Mouse (Mus musculus): ENCODE measurements around the gene Setdb1. TPM values are rescaled to one million over a fixed set of nuclear protein-coding genes. Genes with fewer than 3 reads are reported as not detected.
A peak's percentile ranks its signal among the peaks of the same experiment; 100 is the strongest.

Gene Setdb1
- polyA plus RNA-seq, 1 experiment from 2014 or later, result 53.6 TPM

GRCm38 (mm10) chr3:95282865-95283588 is 74.0 kb downstream of the Setdb1 start:
- peak overlapping the region; percentile 68 for H3K4me3 ChIP-seq (replicated peaks; ENCODE audit: low read depth, low read length)
- H3K9me3 ChIP-seq (ENCODE audit: control insufficient read depth, low read length), result no peaks in the 10 kb centered on the region
- peak; percentile 87 for DNase-seq
- H3K9ac ChIP-seq (replicated peaks; ENCODE audit: low read length), result peak overlapping the region; percentile 76
- peaks cover 28% of the 10 kb centered on the region for H3K4me1 ChIP-seq (ENCODE audit: control insufficient read depth, insufficient read depth, low read length)
- peak overlapping the region; percentile 90 for H3K4me2 ChIP-seq (ENCODE audit: low read length)
- peaks cover 7% of the 10 kb centered on the region for H3K36me3 ChIP-seq (ENCODE audit: control insufficient read depth, insufficient read depth, low read length)
- no peaks in the 10 kb centered on the region for H3K27me3 ChIP-seq (ENCODE audit: control insufficient read depth, insufficient read depth, low read length)
- peak; percentile 72 for ATAC-seq (ENCODE audit: low FRiP score, low TSS enrichment)
- under 1% methylated on average over 50 of the region's 51 CpGs for WGBS
- H3K27ac ChIP-seq (replicated peaks; ENCODE audit: low read depth, low read length), result peak overlapping the region; percentile 94

- peak overlapping the region; percentile 76 for H3K9ac ChIP-seq (replicated peaks; ENCODE audit: low read length)
- H3K4me3 ChIP-seq (replicated peaks; ENCODE audit: low read depth, low read length), result peak overlapping the region; percentile 68
- H3K36me3 ChIP-seq (ENCODE audit: control insufficient read depth, insufficient read depth, low read length), result peaks cover 1% of the 10 kb centered on the region; the same call in 1 of the 2 replicates
- peak; percentile 52 for DNase-seq
- H3K4me2 ChIP-seq (ENCODE audit: low read length), result peak overlapping the region; percentile 90
- under 1% methylated on average over 11 of the region's 11 CpGs for WGBS
- no peak for ATAC-seq (ENCODE audit: low FRiP score, low TSS enrichment)
- peaks cover 28% of the 10 kb centered on the region for H3K4me1 ChIP-seq (ENCODE audit: control insufficient read depth, insufficient read depth, low read length)
- peak overlapping the region; percentile 94 for H3K27ac ChIP-seq (replicated peaks; ENCODE audit: low read depth, low read length)
- H3K27me3 ChIP-seq (ENCODE audit: control insufficient read depth, insufficient read depth, low read length), result no peaks in the 10 kb centered on the region
- H3K9me3 ChIP-seq (ENCODE audit: control insufficient read depth, low read length), result no peaks in the 10 kb centered on the region
Measured at GRCm38 (mm10) chr3:95282381-95282864, 74.6 kb downstream of the Setdb1 start.

- peak within 1 kb of the TSS; percentile 90 for H3K4me2 ChIP-seq (ENCODE audit: low read length)
- DNase-seq, result peak; percentile 99
- H3K4me1 ChIP-seq (ENCODE audit: control insufficient read depth, insufficient read depth, low read length), result peaks cover 28% of the 10 kb centered on the region
- H3K9me3 ChIP-seq (ENCODE audit: control insufficient read depth, low read length), result no peaks in the 10 kb centered on the region
- H3K27me3 ChIP-seq (ENCODE audit: control insufficient read depth, insufficient read depth, low read length), result no peaks in the 10 kb centered on the region
- H3K9ac ChIP-seq (replicated peaks; ENCODE audit: low read length), result peak within 1 kb of the TSS; percentile 76
- H3K27ac ChIP-seq (replicated peaks; ENCODE audit: low read depth, low read length), result peak within 1 kb of the TSS; percentile 94
- H3K36me3 ChIP-seq (ENCODE audit: control insufficient read depth, insufficient read depth, low read length), result no peaks in the 10 kb centered on the region
- peak within 1 kb of the TSS; percentile 68 for H3K4me3 ChIP-seq (replicated peaks; ENCODE audit: low read depth, low read length)
- peak; percentile 92 for ATAC-seq (ENCODE audit: low FRiP score, low TSS enrichment)
- 1% methylated on average over 53 of the region's 53 CpGs for WGBS
Measured at GRCm38 (mm10) chr3:95281216-95282126, 75.5 kb downstream of the Setdb1 start, which contains the start of the genes Mindy1 and Prune1. Mindy1 (plus strand) TSS chr3:95281345. Prune1 (minus strand) TSS chr3:95282076.

DNA sequence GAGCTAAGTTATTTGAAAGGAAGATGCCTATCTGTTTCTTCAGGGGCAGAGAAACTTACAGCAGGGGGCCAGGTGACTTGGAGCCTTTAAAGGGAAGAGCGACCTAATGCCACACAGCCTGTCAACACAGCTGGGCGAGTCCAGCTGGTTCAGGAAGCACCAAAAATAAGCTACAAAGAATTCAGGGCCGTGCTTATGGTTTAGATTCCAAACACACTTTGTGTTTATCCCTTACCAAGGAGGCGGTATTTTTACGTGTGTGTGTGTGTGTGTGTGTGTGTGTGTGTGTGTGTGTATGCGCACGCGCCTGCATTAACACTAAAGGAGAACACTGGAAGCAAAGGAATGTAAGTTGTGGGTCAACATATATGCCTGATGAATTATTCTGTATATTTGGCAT is 76.3 kb downstream of the Setdb1 start:
- 30% methylated on average over 8 of the region's 8 CpGs for WGBS
- ATAC-seq (ENCODE audit: low FRiP score, low TSS enrichment) (no peak), DNase-seq (peak; percentile 61)
- Histone ChIP-seq H3K4me1 (ENCODE audit: control insufficient read depth, insufficient read depth, low read length) (peaks cover 28% of the 10 kb centered on the region), H3K4me2 (ENCODE audit: low read length) (peak overlapping the region; percentile 90), H3K36me3 (ENCODE audit: control insufficient read depth, insufficient read depth, low read length) (no peaks in the 10 kb centered on the region), H3K27ac (replicated peaks; ENCODE audit: low read depth, low read length) (peak overlapping the region; percentile 94), H3K27me3 (ENCODE audit: control insufficient read depth, insufficient read depth, low read length) (no peaks in the 10 kb centered on the region), H3K9me3 (ENCODE audit: control insufficient read depth, low read length) (no peaks in the 10 kb centered on the region), H3K4me3 (replicated peaks; ENCODE audit: low read depth, low read length) (peak overlapping the region; percentile 68), H3K9ac (replicated peaks; ENCODE audit: low read length) (peak overlapping the region; percentile 76)

GRCm38 (mm10) chr3:95277149-95277551 is 79.9 kb downstream of the Setdb1 start:
- ATAC-seq (ENCODE audit: low FRiP score, low TSS enrichment), result no peak
- DNase-seq, result no peak
- 89% methylated on average over 1 of the region's 1 CpGs for WGBS
- Histone ChIP-seq H3K27me3 (ENCODE audit: control insufficient read depth, insufficient read depth, low read length) (no peaks in the 10 kb centered on the region), H3K9me3 (ENCODE audit: control insufficient read depth, low read length) (no peaks in the 10 kb centered on the region), H3K36me3 (ENCODE audit: control insufficient read depth, insufficient read depth, low read length) (no peaks in the 10 kb centered on the region), H3K27ac (replicated peaks; ENCODE audit: low read depth, low read length) (no peak overlapping the region), H3K9ac (replicated peaks; ENCODE audit: low read length) (no peak overlapping the region), H3K4me1 (ENCODE audit: control insufficient read depth, insufficient read depth, low read length) (peaks cover 8% of the 10 kb centered on the region; the same call in 1 of the 2 replicates), H3K4me2 (ENCODE audit: low read length) (no peak overlapping the region), H3K4me3 (replicated peaks; ENCODE audit: low read depth, low read length) (no peak overlapping the region)

DNA sequence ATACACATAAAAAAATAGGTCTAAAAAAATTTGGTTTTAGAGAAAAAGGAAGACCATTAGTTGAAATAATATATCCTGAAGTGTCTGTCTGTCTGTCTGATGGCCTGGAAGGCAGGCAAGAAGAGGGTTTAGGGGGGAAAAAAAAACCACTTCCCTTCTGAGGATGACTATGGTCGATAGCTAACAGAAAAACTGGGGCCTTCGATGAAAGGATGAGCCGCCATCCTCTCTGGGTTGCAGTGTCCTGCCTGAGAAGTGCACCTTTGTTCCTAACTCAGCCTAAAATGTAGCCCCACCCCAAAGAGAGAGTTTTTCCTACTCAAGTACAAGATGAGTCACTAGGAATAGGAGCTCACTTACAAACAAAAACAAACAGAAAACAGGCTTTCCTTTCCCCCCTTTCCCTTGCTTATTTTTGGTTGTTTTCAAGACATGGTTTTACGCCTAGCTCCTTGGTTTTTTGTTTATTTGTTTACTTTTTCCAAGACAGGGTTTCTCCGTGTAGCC is 80.5 kb downstream of the Setdb1 start:
- 87% methylated on average over 5 of the region's 5 CpGs for WGBS

DNA sequence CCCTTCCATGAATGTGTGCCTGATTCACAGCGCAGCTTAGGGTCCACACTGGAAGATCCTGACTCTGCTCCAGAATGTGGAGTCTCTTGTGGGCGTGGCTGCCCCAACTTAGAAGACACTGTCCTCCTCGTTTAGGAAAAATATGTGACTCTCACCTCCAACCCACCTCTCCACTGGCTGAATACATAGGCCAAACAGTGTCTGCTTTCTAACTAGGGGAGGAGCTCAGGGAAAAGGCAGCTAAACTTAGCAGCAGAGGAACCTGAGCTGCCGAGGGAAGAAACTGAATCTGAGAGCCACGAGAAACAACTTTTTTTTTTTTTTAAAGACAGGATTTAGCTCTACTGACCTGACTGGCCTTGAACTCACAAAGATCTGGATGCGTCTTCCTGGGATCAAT is 81.8 kb downstream of the Setdb1 start:
- H3K27me3 ChIP-seq (ENCODE audit: control insufficient read depth, insufficient read depth, low read length), result no peaks in the 10 kb centered on the region
- no peak overlapping the region for H3K27ac ChIP-seq (replicated peaks; ENCODE audit: low read depth, low read length)
- H3K36me3 ChIP-seq (ENCODE audit: control insufficient read depth, insufficient read depth, low read length), result no peaks in the 10 kb centered on the region
- no peaks in the 10 kb centered on the region for H3K9me3 ChIP-seq (ENCODE audit: control insufficient read depth, low read length)
- no peak overlapping the region for H3K4me2 ChIP-seq (ENCODE audit: low read length)
- WGBS, result 86% methylated on average over 6 of the region's 6 CpGs
- no peaks in the 10 kb centered on the region for H3K4me1 ChIP-seq (ENCODE audit: control insufficient read depth, insufficient read depth, low read length)
- ATAC-seq (ENCODE audit: low FRiP score, low TSS enrichment) (no peak), DNase-seq (no peak)
- H3K4me3 ChIP-seq (replicated peaks; ENCODE audit: low read depth, low read length), result no peak overlapping the region
- no peak overlapping the region for H3K9ac ChIP-seq (replicated peaks; ENCODE audit: low read length)

More for the DNA sequence above, 80.5 kb downstream of the Setdb1 start:
- Histone ChIP-seq H3K27me3 (ENCODE audit: control insufficient read depth, insufficient read depth, low read length) (no peaks in the 10 kb centered on the region), H3K4me3 (replicated peaks; ENCODE audit: low read depth, low read length) (no peak overlapping the region), H3K9me3 (ENCODE audit: control insufficient read depth, low read length) (no peaks in the 10 kb centered on the region), H3K36me3 (ENCODE audit: control insufficient read depth, insufficient read depth, low read length) (no peaks in the 10 kb centered on the region), H3K4me2 (ENCODE audit: low read length) (no peak overlapping the region), H3K4me1 (ENCODE audit: control insufficient read depth, insufficient read depth, low read length) (0 out of 2 replicates have a peak, but pooled peaks cover 7% of the 10 kb centered on the region), H3K27ac (replicated peaks; ENCODE audit: low read depth, low read length) (no peak overlapping the region), H3K9ac (replicated peaks; ENCODE audit: low read length) (no peak overlapping the region)
- ATAC-seq (ENCODE audit: low FRiP score, low TSS enrichment) (no peak), DNase-seq (no peak)

- no peaks in the 10 kb centered on the region for H3K4me1 ChIP-seq (ENCODE audit: control insufficient read depth, insufficient read depth, low read length)
- H3K27me3 ChIP-seq (ENCODE audit: control insufficient read depth, insufficient read depth, low read length), result no peaks in the 10 kb centered on the region
- 94% methylated on average over 4 of the region's 4 CpGs for WGBS
- no peak overlapping the region for H3K9ac ChIP-seq (replicated peaks; ENCODE audit: low read length)
- no peak overlapping the region for H3K4me3 ChIP-seq (replicated peaks; ENCODE audit: low read depth, low read length)
- H3K9me3 ChIP-seq (ENCODE audit: control insufficient read depth, low read length), result no peaks in the 10 kb centered on the region
- DNase-seq, result no peak
- no peaks in the 10 kb centered on the region for H3K36me3 ChIP-seq (ENCODE audit: control insufficient read depth, insufficient read depth, low read length)
- no peak for ATAC-seq (ENCODE audit: low FRiP score, low TSS enrichment)
- no peak overlapping the region for H3K4me2 ChIP-seq (ENCODE audit: low read length)
- no peak overlapping the region for H3K27ac ChIP-seq (replicated peaks; ENCODE audit: low read depth, low read length)
Measured at GRCm38 (mm10) chr3:95274453-95274852, 82.5 kb downstream of the Setdb1 start.
